Mouse (Mus musculus) cerebellum, postnatal 10 days (tissue): ENCODE data around the gene Mta1.

Experiments used
- DNase-seq, 2 experiments: peaks; one replicate each; pipeline ENCODE4 v3.0.0; 2021; ENCODE audit warnings: mixed read lengths in 2 of 2

Gene Mta1

DNA sequence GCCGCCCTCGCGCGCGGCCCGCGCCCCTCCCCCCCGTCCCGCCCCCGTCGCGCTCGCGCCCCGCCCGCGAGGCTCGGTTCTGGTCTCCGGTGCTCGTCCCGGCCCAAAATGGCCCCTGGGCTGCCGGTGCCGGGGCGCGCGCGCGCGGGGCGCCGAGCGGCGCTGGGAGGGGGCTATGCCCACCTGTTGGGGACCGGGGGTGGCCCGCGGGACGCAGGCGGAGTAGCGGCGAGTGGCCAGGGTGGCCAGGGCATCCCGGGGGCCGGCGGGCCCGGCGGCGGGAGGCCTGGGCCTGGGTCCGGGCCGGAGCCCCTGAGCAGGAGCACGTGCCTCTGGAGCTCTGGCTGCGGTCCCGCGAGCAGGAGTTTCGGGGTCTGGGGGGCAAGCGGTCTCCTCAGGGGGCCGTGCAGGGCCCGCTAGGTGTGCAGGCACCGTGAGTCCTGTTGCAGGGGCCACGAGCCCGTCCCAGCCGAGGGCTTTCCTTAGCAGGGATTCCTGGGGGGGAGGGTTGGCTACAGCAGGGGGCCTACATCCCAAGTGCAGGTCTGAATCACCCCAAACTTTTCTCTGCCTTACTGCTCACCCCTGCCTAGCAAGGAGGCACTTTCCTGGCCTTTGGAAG is 563 bp downstream of the Mta1 start:
- peak; percentile 59 to 61 for DNase-seq

DNA sequence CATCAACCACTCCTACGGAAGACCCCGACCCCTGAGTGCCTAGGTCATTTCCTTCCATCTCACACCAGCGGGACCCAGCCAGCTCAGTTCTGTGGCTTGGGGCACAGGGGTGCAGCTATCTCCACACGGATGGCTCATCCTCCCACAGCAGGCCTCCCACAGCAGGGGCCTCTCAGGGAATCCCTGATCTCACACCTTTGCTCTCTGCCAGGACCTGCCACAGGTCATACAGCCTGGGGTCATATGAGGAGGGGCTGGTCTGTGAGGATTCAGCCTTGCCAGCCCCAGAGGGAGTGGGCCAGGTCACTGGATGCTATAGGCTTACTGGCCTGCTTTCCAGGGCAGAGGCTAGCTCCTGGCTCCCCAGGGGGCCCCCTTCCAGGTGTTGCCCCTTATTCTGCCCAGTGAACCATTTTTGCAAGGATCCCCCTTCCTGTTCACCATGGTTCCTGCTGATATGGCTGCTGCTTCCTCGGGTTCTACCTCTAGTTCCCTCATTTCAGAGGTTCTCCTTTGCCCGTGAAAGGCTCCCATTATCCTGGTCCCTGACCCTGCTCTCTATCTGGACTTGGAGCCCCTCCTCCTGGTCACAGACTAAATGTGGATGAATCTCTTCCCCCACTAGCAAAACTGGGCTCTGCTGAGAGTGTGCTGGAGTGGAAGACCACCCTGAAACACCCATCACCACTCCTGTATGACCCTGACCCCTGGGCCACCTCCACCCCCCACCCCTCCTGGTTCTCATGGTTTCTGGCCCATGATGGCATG is 1.6 kb downstream of the Mta1 start:
- peak in 1 of 2 experiments; percentile 39 for DNase-seq

DNA sequence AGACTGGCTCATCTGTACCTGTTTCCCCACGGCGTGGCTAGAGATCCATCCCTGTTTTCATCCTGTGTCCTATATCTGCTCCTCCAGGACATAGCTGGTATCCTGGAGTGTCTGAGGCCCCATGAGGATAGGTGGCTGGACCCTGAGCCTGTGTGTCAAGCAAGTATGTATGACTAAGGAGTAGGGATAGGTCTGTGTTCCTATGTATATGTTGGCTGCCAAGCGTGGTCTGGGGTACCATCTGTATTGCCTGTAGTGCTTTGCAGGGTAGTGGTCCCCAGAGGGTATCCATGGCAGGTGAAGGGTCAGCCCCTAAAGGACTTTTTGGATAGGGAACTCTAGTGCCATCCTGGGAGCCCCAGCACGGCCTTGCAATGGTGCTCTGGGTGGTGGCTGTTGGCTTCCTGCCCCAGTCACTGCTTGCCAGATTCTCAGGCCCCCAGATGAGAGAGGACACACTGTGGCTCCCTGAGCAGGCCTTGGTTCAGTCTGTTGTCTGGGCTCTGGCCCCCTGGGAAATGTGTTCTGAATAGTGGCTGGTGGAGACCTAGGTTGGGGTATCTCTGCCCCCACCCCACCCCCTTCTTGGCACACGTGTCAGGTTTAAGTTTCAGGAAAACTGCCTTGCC is 2.5 kb downstream of the Mta1 start:
- peak; percentile 64 to 75 for DNase-seq

DNA sequence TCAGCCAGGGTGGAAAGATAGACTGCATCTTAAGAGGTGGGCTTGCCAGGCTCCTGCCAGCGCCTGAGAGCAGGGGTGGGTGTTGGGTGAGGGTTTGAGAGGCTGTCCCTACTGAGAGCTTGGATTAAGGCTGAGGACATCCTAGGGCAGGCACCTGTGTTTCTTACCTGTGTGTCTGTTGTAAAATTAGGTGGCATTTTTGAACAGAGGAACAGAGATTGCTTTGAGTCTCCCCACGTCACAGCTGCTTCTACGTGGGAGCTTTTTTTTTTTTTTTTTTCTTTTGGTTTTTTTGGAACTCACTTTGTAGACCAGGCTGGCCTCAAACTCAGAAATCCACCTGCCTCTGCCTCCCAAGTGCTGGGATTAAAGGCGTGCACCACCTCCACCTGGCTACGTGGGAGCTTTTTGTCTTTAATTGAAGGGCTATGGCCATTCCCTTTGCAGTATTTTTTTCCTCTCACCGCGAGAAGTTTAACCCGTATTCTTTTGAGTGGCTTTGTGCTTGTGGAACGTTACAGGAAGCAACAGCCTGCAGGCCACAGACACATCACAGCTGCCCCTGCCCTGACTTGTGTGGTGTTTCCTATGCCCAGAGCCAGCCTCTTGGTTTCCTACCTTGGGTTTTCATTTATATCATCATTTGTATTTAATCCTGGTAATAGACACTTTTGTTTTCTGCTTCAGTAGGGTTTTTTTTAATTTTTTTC is 3.3 kb downstream of the Mta1 start:
- DNase-seq = no peak

DNA sequence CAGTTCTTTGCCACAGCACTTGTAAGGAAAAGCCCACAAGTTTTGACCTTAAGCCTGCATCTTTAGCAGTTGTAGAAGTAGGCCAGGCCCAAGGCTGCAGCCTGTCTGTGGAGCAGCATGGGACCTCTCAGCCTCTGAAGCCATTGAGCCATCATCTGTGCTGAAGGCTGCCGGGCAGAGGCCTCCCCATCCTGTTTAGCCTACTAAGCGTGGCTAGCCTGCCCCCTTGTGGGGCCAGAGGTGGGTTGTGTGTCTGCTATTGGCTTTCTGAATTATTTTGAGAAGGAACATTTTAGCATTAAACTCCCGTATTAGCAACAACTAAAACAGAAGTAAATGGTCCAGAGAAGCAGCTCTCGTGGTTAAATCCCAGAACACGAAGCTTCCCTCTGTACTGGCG is 4.4 kb downstream of the Mta1 start:
- peak; percentile 81 to 82 for DNase-seq

DNA sequence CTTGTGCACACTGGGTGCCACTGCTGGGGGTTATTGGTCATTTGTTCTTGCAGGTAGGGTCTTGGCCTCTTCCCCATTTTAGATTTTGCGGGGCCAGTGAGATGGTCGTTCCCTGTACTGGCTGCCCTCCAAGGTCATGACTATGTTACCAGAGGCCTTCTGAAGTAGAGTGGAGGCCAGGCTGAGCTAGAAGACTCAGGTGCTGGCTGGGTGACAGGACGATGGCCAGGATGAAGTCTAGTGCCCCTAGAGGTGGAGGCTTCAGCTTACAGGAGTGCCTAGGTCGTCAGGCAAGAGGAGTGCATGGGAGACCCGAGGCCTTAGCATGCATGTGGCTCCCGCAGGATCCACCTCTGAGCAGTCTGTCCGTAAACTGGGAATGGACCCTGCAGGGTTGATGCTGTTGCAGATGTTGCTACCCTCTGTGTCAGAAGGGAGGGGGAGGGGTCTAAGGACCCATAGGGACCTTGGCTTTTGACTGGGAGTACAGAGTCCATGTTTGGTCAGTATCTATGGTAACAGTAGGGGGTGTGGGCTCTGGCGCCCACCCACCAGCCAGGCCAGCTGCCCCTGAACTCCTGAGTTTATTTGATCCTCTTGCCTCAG is 5.9 kb downstream of the Mta1 start:
- DNase-seq = peak; percentile 58 to 63

DNA sequence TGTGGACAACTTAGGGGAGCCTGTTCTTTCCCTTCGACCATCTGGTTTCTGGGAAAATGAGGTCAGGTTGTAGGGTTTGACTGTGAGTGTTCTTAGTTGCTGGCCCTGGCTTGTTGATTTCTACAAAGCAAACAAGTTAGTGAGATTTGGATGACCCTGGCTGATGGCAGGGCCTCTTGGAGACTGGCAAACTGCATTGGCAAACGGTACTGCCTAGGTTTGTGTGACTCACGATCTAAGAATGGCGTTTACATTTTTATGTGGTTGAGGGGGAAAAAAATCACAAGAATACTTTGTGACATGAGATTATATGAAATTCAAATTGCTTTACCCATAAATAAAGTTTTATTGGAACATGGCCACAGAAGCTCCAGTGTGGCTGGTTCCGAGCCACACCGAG is 8.3 kb downstream of the Mta1 start:
- DNase-seq = no peak

DNA sequence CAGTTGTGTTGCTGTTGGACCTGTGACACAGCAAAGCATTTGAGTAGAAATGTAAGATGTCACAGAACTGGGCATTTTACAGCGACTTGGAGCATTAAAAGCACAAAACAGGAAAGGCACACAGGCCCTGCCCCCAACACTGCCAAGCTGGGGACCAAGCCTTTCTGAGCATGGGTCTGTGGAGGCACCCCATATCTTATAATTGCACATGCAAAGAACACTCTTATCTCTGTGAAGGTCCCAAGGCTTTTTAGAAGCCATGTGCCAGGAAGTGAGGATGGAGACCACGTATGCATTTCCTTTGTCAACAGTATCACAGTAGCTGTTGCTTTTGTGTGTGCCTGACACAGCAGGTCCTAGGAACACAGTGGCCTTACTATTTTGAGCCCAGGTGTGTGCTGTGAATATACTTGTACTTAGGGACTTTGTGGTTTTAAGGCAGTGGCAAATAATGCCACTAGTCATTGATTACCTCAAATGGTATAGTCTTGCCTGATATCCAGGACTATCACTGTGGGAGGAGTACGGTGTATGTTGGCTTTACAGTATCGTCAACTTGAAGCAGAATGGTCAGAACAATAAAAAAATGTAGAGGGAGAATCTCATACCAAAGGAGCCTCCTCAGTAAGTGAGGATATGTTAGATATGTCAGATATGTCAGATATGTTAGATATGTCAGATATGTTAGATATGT is 9.5 kb downstream of the Mta1 start:
- no peak for DNase-seq

DNA sequence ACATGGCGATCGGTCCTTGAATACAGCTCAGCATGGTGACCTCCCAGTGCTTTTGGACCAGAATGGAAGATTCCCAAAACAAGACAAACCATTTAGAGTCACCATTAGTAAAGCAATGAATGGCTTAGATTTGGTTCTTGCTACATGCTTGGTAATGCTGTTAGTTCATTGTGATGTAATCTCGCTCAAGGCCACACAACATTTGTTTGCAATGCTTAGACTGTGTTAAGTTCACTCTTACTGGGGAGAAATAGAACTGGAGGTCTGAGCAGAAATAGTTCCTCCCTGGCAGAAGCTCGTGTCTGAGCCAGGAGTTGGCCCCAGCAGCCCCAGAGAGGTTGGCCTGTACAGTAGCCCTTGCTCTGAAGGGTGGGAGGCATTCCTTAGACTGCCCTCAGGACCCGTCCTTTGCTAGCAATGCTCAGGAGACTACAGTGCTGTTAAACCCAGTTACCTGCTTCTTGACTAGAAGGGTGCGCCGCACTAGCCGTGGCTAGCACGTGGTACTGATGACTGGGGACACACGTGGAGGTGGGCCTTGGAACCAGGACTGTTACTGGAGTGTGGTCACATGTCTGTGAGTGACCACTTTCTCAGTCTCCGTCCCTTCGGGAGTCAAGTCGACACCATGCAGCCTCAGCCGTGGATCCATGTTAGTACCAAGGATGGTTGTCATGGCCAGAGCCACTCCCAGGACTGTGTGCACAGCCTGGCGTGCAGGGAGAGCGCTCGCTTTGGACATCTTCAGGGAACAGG is 10.6 kb downstream of the Mta1 start:
- DNase-seq = no peak

DNA sequence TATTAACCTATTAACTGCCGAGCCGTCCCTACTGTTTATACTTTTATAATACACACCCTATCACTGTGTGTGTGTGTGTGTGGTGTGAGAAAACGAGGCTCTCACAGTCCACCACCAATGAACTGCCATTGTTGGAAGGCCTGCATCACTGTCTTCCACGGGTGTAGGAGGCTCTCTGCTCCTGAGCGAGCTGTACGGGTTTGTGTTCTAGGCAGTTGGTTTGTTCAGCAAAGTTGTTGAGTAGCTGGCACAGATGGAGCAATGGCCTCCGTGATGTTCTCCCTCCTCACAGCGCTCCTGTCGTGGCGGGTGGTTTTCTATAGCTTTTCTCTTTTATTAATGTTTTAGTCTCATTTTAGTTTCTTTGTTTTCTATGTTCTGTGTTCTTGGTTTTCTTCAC is 11.7 kb downstream of the Mta1 start:
- no peak for DNase-seq

DNA sequence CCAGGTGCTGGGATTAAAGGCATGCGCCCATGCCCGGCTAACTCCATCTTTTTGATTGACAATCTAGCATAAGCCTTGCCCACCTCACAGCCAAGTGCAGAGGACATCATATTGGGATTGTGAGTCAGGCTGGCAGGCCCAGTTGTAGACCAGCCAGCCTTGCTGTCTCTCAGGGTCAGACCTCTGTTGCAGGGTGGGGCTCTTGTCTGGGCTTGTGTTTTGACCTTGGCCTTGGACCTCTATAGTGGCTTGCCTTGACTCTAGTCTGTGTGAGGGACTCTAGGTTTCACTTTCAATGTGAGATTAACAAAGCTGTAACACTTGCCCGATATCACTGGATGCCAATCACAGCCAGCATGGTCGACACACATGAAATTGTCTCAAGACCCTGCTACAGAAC is 16.1 kb downstream of the Mta1 start:
- DNase-seq = no peak

DNA sequence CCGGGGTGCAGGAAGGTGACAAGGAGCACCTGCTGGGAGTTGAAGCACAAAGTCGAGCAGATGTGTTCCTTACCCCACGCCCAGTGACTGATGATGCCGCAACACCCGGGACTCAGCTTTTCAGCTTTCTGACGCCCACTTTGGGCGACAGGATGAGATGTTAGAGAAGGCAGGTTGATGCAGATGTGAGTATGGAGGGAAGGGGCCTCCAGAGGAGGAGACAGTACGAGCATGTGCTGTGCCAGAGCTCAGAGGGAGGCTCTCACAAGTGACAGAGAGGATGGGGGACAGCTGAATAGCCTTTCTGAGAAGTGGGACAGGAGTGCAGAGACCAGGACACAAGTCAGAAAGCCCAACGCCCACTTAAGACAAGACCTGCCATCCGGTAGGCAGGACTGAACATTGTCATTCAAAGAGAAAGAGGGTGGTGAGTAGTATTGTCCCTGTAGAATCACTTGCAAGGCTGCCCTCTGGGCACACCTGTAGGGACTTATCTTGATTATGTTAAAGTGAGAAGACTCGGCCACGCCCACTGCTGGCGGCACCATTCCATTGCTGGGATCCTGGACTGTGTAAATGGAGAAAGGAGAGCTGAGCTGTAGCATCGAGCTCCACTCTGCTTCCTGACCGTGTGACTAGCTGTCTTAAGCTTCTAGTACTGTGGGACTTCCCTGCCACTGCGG is 16.9 kb downstream of the Mta1 start:
- DNase-seq = no peak

DNA sequence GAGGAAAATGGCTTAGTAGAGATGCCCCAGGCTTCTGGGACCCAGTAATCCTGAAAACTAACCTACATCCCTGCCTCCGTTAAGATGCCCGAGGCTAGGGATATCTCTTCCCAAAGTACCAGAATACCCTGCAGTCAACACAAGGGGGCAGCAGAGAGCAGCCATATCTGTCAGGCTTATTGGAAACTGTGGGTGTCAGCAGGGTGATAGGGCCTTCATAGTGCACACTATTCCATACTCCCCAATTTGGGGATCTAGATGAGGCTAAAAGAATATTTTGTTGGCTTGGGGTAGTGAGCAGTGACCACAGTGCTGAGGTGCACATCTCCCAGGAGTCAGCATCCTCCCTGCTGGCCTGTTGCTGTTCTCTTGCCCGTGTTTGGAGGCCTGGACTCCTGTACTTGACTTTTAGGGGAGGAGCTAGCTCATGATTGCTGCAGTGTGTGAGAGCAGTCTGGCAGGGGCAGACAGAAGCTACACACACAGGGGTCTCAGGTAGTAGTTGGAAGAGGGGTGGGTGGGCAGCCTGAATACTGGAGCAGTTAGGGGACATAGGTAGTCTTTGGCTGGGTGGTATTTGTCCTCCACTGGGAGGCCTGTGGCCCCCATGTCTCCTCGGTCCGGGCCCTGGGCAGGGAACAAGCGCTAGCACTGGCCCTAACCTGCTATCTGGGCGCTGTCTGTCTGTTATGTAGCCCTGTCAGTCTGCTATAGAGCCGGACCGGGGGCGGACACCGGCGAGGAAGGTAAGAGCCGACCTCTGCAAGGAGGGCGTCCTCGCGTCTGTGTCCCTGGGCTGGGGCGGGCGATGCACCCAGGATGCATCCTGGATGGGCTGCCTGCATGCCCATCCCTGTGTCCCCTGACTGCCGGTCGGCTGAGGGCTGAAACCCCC is 21.7 kb downstream of the Mta1 start:
- peak; percentile 92 to 95 for DNase-seq

DNA sequence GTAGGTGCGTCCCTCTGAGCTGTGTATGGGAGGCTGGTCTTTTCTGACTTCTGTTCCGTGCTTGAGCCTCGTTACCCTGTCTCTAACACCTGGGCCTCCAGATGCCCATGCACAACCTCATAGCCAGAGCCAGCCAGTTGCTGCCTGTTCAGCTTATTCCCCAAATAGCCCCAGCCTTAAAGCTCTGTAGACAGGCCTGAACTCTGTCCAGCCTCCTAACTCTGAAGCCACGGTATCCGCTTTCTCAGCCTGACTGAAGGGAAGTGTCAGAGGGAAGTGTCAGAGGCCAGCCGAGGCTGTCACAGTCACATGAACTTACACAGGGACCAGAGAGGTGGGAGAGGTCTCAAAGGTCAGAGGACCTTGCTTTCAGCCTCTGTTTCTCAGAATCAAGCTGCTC is 26.6 kb downstream of the Mta1 start:
- no peak for DNase-seq

DNA sequence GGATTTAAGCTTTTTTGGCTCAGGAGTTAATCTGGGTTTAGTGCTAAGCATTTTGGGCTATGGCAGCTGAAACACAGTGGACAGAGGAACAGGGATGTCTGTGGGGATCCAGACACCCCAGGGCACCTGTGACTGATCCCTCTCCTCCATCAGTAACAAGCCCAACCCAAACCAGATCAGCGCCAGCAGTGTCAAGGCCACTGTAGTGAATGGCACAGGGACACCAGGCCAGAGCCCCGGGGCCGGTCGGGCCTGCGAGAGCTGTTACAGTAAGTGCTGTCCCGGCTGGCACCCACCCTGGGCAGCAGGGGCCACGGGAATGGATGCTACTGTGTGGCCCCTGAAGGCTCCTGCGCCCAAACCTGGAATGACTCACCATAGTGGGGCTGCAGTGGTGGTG is 32.7 kb downstream of the Mta1 start:
- no peak for DNase-seq

DNA sequence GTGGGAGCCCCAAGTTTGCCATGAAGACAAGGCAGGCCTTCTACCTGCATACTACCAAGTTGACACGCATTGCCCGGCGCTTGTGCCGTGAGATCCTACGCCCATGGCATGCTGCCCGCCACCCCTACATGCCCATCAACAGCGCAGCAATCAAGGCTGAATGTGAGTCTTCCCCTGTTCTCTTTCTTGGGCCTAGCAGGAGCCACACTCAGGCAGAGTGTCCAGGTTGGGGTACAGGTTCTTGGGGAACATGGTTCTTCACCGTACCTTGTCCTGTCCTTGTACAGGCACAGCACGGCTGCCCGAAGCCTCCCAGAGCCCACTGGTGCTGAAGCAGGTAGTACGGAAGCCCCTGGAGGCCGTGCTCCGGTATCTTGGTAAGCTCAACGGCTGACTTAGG is 33.5 kb downstream of the Mta1 start:
- no peak for DNase-seq

DNA sequence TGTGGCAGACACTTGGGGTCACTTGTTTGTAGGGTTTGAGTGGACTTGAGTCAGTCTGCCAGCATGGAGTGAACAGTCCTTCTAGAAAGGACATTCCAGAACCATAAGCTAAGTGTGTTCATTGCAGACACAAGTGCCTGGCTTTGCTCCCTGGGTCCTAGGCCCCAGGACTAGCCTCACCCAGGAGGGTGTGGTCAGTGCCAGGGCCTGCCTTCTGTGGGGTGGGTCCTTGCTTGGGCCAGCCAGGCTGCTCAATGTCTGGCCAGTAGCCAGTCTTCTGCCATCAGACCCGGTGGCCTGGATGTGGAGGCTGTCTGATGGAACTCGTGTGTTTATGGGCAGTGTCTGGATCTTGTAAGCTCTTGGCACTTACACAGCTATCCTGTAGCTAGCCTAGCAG is 34.5 kb downstream of the Mta1 start:
- peak; percentile 50 to 59 for DNase-seq

DNA sequence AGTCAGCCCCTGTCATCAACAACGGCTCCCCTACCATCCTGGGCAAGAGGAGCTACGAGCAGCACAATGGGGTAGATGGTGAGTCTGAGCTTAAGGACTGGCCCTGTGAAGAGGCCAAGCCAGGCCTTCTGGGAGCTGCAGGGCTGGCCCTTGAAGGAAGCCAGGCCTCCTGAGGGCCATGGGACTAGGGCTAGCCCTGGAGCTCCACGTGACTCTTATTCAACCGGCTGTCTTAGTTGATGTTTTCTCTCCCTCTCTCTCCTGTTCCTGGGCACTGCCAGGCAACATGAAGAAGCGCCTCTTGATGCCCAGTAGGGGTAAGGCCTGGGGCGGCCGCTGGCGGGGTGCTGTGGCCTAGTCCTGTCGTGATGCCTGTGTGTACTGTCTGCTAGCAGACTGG is 35.2 kb downstream of the Mta1 start:
- DNase-seq = peak in 1 of 2 experiments; percentile 6

DNA sequence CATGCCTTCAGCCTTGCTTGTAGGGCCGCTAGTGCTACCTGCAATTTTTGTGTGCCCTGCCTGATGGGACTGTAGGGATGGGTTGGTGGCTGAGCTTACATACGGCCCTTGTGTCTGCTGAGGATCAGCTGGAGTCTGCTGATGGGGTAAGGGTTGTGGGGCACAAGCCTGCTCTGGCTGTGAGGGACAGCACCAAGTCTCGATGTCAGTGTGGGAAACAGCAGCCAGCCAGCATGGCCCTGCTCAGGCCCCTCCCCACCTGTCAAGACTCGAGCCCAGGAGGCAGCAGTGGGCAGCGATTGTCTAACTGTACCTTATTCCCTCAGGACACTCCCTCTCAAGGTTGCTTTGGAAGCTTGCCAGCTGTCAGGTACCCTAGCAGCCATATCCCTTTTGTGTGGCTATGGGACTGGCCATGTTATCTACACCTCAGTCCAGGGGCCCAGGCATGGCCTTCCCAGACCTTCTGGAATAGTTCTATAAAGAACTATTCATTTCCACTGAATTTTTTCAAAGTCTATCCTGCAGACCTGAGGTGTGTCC is 35.9 kb downstream of the Mta1 start:
- DNase-seq = peak in 1 of 2 experiments; percentile 17

DNA sequence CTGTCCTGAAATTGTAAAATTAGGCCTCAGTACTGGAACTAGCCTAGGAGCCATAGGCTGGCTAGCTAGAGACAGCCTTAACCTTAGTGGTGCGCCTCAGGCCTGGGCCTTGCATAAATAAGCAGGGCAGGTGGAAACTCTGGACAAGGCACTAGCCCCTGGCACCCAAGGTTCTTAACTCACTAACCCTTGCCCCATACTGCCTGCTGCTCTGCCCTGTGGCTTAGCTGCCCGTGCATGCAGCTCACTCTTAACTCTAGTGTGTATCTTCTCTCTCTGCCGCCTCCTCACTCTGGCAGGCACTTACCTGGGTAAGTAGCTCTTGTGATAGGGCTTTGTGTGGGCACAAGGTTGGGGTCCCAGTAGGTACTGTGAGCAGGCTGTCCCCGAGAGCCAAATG is 36.4 kb downstream of the Mta1 start:
- no peak for DNase-seq
